Mouse (Mus musculus) stomach, postnatal 0 days (tissue): ENCODE results near the gene Cdh8. TPM values are rescaled to one million over a fixed set of nuclear protein-coding genes. Genes with fewer than 3 reads are reported as not detected.

ENCODE experiments used
- ATAC-seq: fragments of 200-750 bp; cut with Nextera tagmentation; 2 replicates; pipeline ENCODE4 v1.8.0; 2017; ENCODE audit not compliant: low FRiP score, low TSS enrichment
- DNase-seq: peaks from one replicate; pipeline ENCODE4 v3.0.0-alpha.2; 2016; ENCODE audit warnings: low spot score
- H3K27ac ChIP-seq: fragments of 300-500 bp; sonication (generic); replicated peaks from 2 replicates; pipeline ENCODE4 v1.5.1; 2014; ENCODE audit warnings: mild to moderate bottlenecking, control low read depth
- H3K27me3 ChIP-seq: fragments of 300-500 bp; sonication (generic); 2 replicates; pipeline ENCODE4 v1.6.1; 2014; ENCODE audit warnings: low read length; ENCODE audit not compliant: control insufficient read depth, insufficient read depth
- H3K36me3 ChIP-seq: fragments of 300-500 bp; sonication (generic); 2 replicates; pipeline ENCODE4 v1.6.1; 2014; ENCODE audit warnings: low read length, mixed read lengths; ENCODE audit not compliant: control insufficient read depth, insufficient read depth
- H3K4me1 ChIP-seq: fragments of 300-500 bp; sonication (generic); replicated peaks from 2 replicates; pipeline ENCODE4 v1.6.1; 2014; ENCODE audit warnings: antibody characterized with exemption; ENCODE audit not compliant: control insufficient read depth, insufficient read depth
- H3K4me2 ChIP-seq: fragments of 300-500 bp; sonication (generic); replicated peaks from 2 replicates; pipeline ENCODE4 v1.6.1; 2014; ENCODE audit warnings: low read depth, mild to moderate bottlenecking, control low read depth, moderate library complexity
- H3K4me3 ChIP-seq: fragments of 300-500 bp; sonication (generic); 2 replicates; pipeline ENCODE4 v1.5.1; 2014; ENCODE audit warnings: low read depth, low read length, control low read depth
- H3K9ac ChIP-seq: fragments of 300-500 bp; sonication (generic); 2 replicates; pipeline ENCODE4 v1.6.1; 2014; ENCODE audit warnings: mild to moderate bottlenecking, low read length, control low read depth, mixed read lengths
- H3K9me3 ChIP-seq: fragments of 300-500 bp; sonication (generic); 2 replicates; pipeline ENCODE4 v1.6.1; 2016; ENCODE audit warnings: low read length; ENCODE audit not compliant: control insufficient read depth
- CTCF ChIP-seq: IDR thresholded peaks from 2 replicates; pipeline ENCODE4 v1.5.1; 2016; ENCODE audit warnings: antibody characterized with exemption, low read depth, mild to moderate bottlenecking, moderate library complexity
- EP300 ChIP-seq: optimal IDR thresholded peaks from 2 replicates; pipeline ENCODE3; 2016; ENCODE audit warnings: antibody characterized with exemption
- WGBS: fragments of 180-500 bp; shearing (Covaris S2); extraction: QIAGEN DNeasy Blood & Tissue Kit; methylation state at CpG from one replicate; pipeline ENCODE4 v1.1.7; 2014; 5-methylcytosine and 5-hydroxymethylcytosine counted together
- polyA plus RNA-seq: library from polyadenylated mRNA; unstranded; fragments of >200 nt; fragmentation: Nextera tagmentation; extraction: Ambion mirVana; gene quantifications from 2 replicates; pipeline ENCODE4 v1.2.1, GENCODE M21; 2015

The Cdh8 gene
- polyA plus RNA-seq, 1 experiment from 2014 or later, result 0.24 TPM

- Histone ChIP-seq H3K9ac (no peak overlapping the region), H3K9me3 (no peaks in the 10 kb centered on the region), H3K36me3 (no peaks in the 10 kb centered on the region), H3K27me3 (no peaks in the 10 kb centered on the region), H3K4me1 (no peaks in the 10 kb centered on the region), H3K27ac (no peak overlapping the region), H3K4me3 (no peak overlapping the region), H3K4me2 (no peak overlapping the region)
- no peak for DNase-seq
- no peak for TF ChIP-seq CTCF
- no peak for TF ChIP-seq EP300
- WGBS, result 66% methylated on average over 2 of the region's 2 CpGs
- no peak for ATAC-seq
These were observed 101.7 kb downstream of the Cdh8 start for GRCm38 (mm10) chr8:99314561-99314960.

- no peaks in the 10 kb centered on the region for H3K27me3 ChIP-seq
- 89% methylated on average over 4 of the region's 4 CpGs for WGBS
- H3K4me2 ChIP-seq, result no peak overlapping the region
- no peak overlapping the region for H3K4me3 ChIP-seq
- H3K9me3 ChIP-seq, result no peaks in the 10 kb centered on the region
- H3K9ac ChIP-seq, result no peak overlapping the region
- no peaks in the 10 kb centered on the region for H3K36me3 ChIP-seq
- no peak for TF ChIP-seq EP300
- TF ChIP-seq CTCF, result no peak
- DNase-seq (no peak), ATAC-seq (no peak)
- H3K27ac ChIP-seq, result no peak overlapping the region
- H3K4me1 ChIP-seq, result no peaks in the 10 kb centered on the region
These were observed 112.1 kb downstream of the Cdh8 start for GRCm38 (mm10) chr8:99304184-99304583.

GRCm38 (mm10) chr8:99290201-99290600 lies 126.1 kb downstream of the Cdh8 start:
- 78% methylated on average over 1 of the region's 1 CpGs for WGBS
- Histone ChIP-seq H3K4me2 (no peak overlapping the region), H3K9ac (no peak overlapping the region), H3K4me1 (no peaks in the 10 kb centered on the region), H3K27ac (no peak overlapping the region), H3K9me3 (no peaks in the 10 kb centered on the region), H3K36me3 (no peaks in the 10 kb centered on the region), H3K27me3 (no peaks in the 10 kb centered on the region), H3K4me3 (no peak overlapping the region)
- ATAC-seq (no peak), DNase-seq (no peak)
- no peak for TF ChIP-seq EP300
- no peak for TF ChIP-seq CTCF

- Histone ChIP-seq H3K4me3 (no peak overlapping the region), H3K9me3 (no peaks in the 10 kb centered on the region), H3K4me1 (no peaks in the 10 kb centered on the region), H3K36me3 (no peaks in the 10 kb centered on the region), H3K4me2 (no peak overlapping the region), H3K27me3 (no peaks in the 10 kb centered on the region), H3K27ac (no peak overlapping the region), H3K9ac (no peak overlapping the region)
- TF ChIP-seq EP300 (no peak), CTCF (no peak)
- DNase-seq (no peak), ATAC-seq (no peak)
- WGBS, result 82% methylated on average over 1 of the region's 1 CpGs
These were observed 131.2 kb downstream of the Cdh8 start for GRCm38 (mm10) chr8:99285103-99285502.

- no peak for TF ChIP-seq EP300
- no peak for TF ChIP-seq CTCF
- no peak overlapping the region for H3K9ac ChIP-seq
- no peaks in the 10 kb centered on the region for H3K27me3 ChIP-seq
- no peak for DNase-seq
- no peaks in the 10 kb centered on the region for H3K36me3 ChIP-seq
- H3K27ac ChIP-seq, result no peak overlapping the region
- no peak overlapping the region for H3K4me2 ChIP-seq
- no peaks in the 10 kb centered on the region for H3K4me1 ChIP-seq
- H3K4me3 ChIP-seq, result no peak overlapping the region
- no peak for ATAC-seq
- H3K9me3 ChIP-seq, result no peaks in the 10 kb centered on the region
These were observed 135.9 kb downstream of the Cdh8 start for GRCm38 (mm10) chr8:99280375-99280774.

DNA sequence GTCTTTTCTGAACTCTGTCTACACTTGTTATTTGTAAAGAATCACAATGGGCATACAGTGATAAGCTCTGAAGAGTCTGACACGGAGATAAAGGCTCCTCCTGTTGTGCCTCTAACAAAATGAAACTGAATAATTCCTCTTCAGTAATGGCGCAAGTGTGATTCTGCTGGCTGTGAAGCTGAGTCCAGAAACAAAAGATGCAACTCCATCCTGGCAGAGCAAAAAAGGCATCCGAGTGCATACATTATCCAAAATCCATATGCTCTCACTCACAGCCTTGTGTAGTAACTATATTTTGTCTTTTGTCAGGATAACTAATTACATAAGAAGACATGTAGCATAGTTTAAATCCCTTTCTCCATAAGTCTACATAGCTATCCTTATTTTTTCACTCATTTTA lies 149.1 kb downstream of the Cdh8 start:
- H3K4me1 ChIP-seq, result no peaks in the 10 kb centered on the region
- DNase-seq (no peak), ATAC-seq (no peak)
- H3K27ac ChIP-seq, result no peak overlapping the region
- H3K4me2 ChIP-seq, result no peak overlapping the region
- 54% methylated on average over 3 of the region's 3 CpGs for WGBS
- H3K36me3 ChIP-seq, result no peaks in the 10 kb centered on the region
- no peaks in the 10 kb centered on the region for H3K27me3 ChIP-seq
- no peak for TF ChIP-seq EP300
- TF ChIP-seq CTCF, result no peak
- no peak overlapping the region for H3K4me3 ChIP-seq
- no peak overlapping the region for H3K9ac ChIP-seq
- no peaks in the 10 kb centered on the region for H3K9me3 ChIP-seq
